Mouse (Mus musculus) erythroblast, embryonic 14.5 days (primary cell): ENCODE data around the gene Gpr101. TPM values are rescaled to one million over a fixed set of nuclear protein-coding genes. Genes with fewer than 3 reads are reported as not detected.

ENCODE experiments used
- H3K27me3 ChIP-seq: 2 replicates; pipeline ENCODE4 v1.6.1; 2012; ENCODE audit warnings: inconsistent platforms; ENCODE audit not compliant: control insufficient read depth
- H3K36me3 ChIP-seq: 2 replicates; pipeline ENCODE4 v1.6.1; 2012; ENCODE audit warnings: mild to moderate bottlenecking, inconsistent platforms; ENCODE audit not compliant: control insufficient read depth
- H3K4me1 ChIP-seq: 2 replicates; pipeline ENCODE4 v1.6.1; 2012; ENCODE audit warnings: inconsistent platforms; ENCODE audit not compliant: control insufficient read depth
- H3K4me3 ChIP-seq: replicated peaks from 2 replicates; pipeline ENCODE3; 2012; ENCODE audit warnings: moderate library complexity, mild to moderate bottlenecking, inconsistent platforms
- H3K9me3 ChIP-seq: 2 replicates; pipeline ENCODE4 v1.6.1; 2012; ENCODE audit warnings: low read length, inconsistent platforms, mixed read lengths; ENCODE audit not compliant: control insufficient read depth
- GATA1 ChIP-seq: IDR thresholded peaks from 2 replicates; pipeline ENCODE4 v1.6.1; 2012; ENCODE audit warnings: low read length, inconsistent platforms, mixed read lengths
- TAL1 ChIP-seq: IDR thresholded peaks from 3 replicates; pipeline ENCODE4 v1.6.1; 2012; ENCODE audit warnings: low read length, inconsistent platforms, mixed read lengths
- polyA plus RNA-seq: library from polyadenylated mRNA; stranded (reverse); fragments of >175 nt; gene quantifications from 2 replicates; pipeline ENCODE4 v1.2.3, GENCODE M21; 2012

Gene Gpr101
- 0.01 TPM in 1 of 2 replicates, not detected in the other for polyA plus RNA-seq

DNA sequence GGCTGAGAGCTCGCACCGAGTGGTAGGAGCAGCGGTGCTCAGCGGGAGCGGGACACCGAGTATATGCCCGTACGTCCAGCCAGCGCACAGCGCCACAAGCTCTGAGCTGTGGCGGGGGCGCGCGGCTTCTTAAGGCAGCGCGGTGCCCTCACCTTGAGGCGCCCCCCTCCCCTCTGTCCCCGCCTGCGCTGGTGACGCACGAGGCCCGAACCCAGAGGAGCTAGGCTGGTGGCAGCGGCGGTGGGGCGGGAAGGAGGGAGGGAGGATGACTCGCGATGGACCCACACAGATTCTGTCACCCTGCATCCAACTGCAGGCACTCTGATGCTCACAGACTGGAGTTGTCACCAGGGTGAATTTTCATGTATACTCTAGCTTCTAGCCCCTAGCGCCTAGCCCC lies at the start of gene Gpr101:
Gpr101 (minus strand) TSS at position 124 of the 400 bp plus-strand sequence.
- Histone ChIP-seq H3K4me1 (no peaks in the 10 kb centered on the region), H3K36me3 (no peaks in the 10 kb centered on the region), H3K4me3 (no peak within 1 kb of the TSS), H3K27me3 (peaks cover 22% of the 10 kb centered on the region), H3K9me3 (0 out of 2 replicates have a peak, but pooled peaks cover 5% of the 10 kb centered on the region)
- TF ChIP-seq TAL1 (no peak), GATA1 (no peak)

DNA sequence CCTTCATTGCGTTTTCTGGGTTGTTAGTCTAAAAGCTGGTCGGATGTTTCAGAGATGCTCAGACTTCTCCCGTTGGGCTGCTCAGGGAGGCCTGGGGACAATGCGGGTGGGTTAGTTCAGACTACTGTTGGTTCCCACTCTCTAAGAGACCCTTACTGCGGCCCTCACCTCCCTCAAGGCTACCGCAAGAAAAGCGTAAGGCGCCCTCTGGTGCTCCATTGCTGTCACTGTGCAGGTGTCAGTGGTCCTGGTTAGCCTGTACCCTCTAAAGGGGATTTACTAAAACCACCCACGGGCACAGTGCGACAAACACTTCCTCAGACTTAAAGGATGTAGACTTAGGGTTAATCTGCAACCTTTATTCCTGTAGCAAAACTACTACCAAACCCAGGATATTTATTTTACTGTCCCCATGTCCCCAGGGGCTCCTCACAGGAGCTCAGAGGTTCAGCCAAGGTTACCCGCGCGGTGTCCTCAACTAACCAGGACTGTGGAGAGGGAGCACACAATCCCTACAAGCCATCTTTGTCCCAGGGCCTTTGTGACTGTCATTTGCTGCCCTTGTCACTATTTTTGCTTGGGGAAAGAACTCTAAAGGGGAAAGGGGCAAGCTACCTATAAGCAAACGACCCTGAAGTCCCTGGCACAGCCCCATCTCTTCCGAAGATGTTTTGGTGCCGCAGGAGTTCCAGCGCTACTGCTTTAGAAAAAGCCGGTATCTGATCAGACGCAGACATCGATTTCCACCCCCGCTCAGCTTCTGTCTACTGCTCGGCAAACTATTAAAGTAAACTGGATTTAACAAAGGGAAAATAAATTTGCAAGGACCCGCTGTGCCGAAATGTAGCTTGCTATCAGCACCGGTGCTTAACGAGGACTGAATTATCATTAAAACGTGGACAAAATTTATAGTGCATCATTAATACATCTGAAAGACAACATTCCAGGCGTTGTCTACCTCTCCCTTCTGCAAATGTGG lies 17.8 kb upstream of the Gpr101 start:
- no peaks in the 10 kb centered on the region for H3K4me1 ChIP-seq
- no peaks in the 10 kb centered on the region; the same call in 1 of the 2 replicates for H3K27me3 ChIP-seq
- H3K4me3 ChIP-seq = no peak overlapping the region
- H3K9me3 ChIP-seq = no peaks in the 10 kb centered on the region
- H3K36me3 ChIP-seq = no peaks in the 10 kb centered on the region
- TF ChIP-seq GATA1 (no peak), TAL1 (no peak)

DNA sequence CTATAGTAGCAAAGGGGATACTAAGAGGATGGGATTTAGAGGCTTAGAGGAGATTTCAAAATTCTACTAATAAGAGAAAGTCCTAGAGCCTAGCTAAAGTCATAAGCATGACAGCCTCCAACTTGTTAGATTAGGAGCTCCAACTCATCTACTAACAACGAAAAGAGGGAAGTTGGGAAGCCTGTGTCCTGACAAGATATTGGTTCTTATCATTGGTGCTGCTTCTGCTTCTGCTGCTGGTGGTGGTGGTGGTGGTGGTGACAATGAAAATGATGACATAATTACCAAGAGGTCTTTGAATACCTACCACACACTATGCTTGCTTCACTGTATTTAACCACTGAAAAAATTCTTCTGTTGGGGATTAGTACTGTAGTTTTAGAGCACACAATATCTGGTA lies 2.7 kb upstream of the Gpr101 start:
- TF ChIP-seq TAL1 (no peak), GATA1 (no peak)
- Histone ChIP-seq H3K4me1 (no peaks in the 10 kb centered on the region), H3K4me3 (no peak overlapping the region), H3K9me3 (0 out of 2 replicates have a peak, but pooled peaks cover 5% of the 10 kb centered on the region), H3K36me3 (no peaks in the 10 kb centered on the region), H3K27me3 (peaks cover 22% of the 10 kb centered on the region)

Other genes starting within 250 kb of the Gpr101 start
- gene Arhgef6, start 165.0 kb downstream of the Gpr101 start, polyA plus RNA-seq = 0.03 TPM in 1 of 2 replicates, not detected in the other
- gene Rbmx, start 110.7 kb downstream of the Gpr101 start, polyA plus RNA-seq = 0.97 and 1.1 TPM in 2 replicates
- not detected in 2 replicates for gene Gm364, start 94.6 kb downstream of the Gpr101 start, polyA plus RNA-seq